Mouse (Mus musculus) left cerebral cortex, postnatal 36 days (tissue): Measurements from ENCODE around the gene Gclc. TPM values are rescaled to one million over a fixed set of nuclear protein-coding genes. Genes with fewer than 3 reads are reported as not detected.

Experiments
- DNase-seq, 2 experiments: peaks; one replicate each; pipeline ENCODE4 v3.0.0; 2021 to 2022; ENCODE audit warnings: low spot score in 2 of 2, mixed read lengths in 1 of 2
- intact Hi-C: fragments of 180-260 bp; cut with DNase I; formaldehyde crosslinking; loops from one replicate; pipeline ENCODE4 v1.15.1; 2025
- total RNA-seq, 2 experiments: library from RNA; stranded (reverse); gene quantifications; 2 replicates each; pipeline ENCODE4 v1.2.3; 2021

Gclc gene
- total RNA-seq, 2 experiments from 2014 or later: 43.3 to 44.6 TPM

- DNase-seq: no peak
- intact Hi-C loops: loop anchor here (5.0 kb wide), 2 partner anchors 120 to 180 kb away; no protein-coding TSS in a partner anchor
Observed at GRCm38 (mm10) chr9:77777622-77778021, 23.3 kb downstream of the Gclc start.

GRCm38 (mm10) chr9:77779711-77780110 is 25.4 kb downstream of the Gclc start:
- intact Hi-C loops: loop anchor here (5.0 kb wide), 2 partner anchors 122 to 182 kb away; no protein-coding TSS in a partner anchor
- no peak for DNase-seq

GRCm38 (mm10) chr9:77781453-77782163 is 27.3 kb downstream of the Gclc start:
- intact Hi-C loops: no loop called here
- DNase-seq: no peak

GRCm38 (mm10) chr9:77782201-77782600 is 27.9 kb downstream of the Gclc start:
- DNase-seq: no peak
- intact Hi-C loops: no loop called here

GRCm38 (mm10) chr9:77783006-77783405 is 28.7 kb downstream of the Gclc start:
- DNase-seq: no peak
- intact Hi-C loops: no loop called here

DNA sequence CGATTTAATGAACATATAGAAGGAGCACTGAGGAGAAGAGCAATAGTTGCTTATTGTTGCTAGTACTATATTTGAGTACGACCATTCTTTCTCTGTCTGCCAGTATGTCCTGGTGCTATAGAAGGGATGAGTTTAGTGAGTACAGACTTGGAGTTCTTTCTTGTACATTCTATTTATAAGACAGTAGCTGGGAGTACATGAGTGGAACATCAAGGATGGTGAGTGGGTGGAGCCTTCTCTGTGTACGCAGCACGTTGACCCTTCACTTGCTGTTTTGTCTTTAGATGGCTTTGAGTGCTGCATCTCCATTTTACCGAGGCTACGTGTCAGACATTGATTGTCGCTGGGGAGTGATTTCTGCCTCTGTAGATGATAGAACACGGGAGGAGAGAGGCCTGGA is 31.1 kb downstream of the Gclc start:
- intact Hi-C loops: no loop called here
- no peak for DNase-seq

DNA sequence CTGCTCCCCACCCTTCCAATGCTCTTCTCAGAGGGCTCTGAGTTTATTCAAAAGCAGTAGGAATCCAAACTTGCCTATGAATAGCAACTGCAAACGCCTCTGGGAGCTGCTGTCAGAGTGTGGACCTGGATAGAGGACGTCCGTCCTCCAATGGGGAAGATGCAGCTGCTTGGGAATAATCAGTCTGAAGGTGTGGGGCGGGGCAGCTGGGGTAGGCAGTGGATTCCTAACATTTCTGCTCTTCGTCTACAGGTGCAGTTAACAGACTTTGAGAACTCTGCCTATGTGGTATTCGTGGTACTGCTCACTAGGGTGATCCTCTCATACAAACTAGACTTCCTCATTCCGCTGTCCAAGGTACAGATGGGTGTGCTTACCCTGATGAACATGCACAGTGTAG is 33.6 kb downstream of the Gclc start:
- intact Hi-C loops: no loop called here
- DNase-seq: no peak

DNA sequence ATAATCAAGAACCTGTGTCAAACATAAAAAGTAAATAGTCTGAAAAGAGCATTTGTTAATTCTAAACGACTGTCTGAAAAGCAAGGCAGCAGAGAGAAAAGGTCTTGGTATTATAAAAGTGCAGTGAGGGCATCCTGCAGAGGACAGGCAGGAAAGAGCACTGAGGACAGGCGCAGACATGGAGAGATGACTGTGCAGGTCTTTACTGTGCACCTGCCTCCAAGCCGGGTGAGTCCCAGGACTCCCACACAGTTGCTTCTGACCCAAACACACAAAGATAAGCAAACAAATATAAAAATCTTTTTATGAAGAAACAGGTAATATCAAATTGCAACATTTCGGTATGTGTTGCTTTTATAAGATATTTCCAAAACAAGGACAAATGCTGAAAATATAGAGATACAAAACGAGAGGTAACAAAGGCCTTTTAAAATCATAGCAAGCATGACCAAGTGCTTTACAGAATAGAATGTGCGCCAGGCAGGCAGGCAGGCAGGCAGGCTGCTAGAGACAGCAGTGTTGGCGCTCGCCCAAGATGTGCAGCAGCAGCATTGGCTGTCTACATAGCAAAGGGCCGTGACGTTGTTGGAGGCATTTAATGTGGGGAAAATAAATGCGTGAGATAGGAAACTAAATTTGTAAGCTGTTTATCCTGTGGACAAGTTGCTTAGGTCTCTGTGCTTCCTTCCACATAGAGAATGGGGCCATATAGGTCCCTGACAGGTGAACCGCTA is 35.4 kb downstream of the Gclc start:
- intact Hi-C loops: no loop called here
- DNase-seq: no peak

- intact Hi-C loops: no loop called here
Observed at GRCm38 (mm10) chr9:77793838-77794237, 39.5 kb downstream of the Gclc start.

GRCm38 (mm10) chr9:77802461-77802860 is 48.1 kb downstream of the Gclc start:
- intact Hi-C loops: no loop called here
- no peak for DNase-seq

More at GRCm38 (mm10) chr9:77793838-77794237, 39.5 kb downstream of the Gclc start:
- no peak for DNase-seq

GRCm38 (mm10) chr9:77806426-77806825 is 52.1 kb downstream of the Gclc start:
- intact Hi-C loops: loop anchor here (1.0 to 5.0 kb wide), 3 partner anchors 106 to 219 kb away; no protein-coding TSS in a partner anchor
- no peak for DNase-seq

- DNase-seq: peak; percentile 62 to 79
- intact Hi-C loops: loop anchor here (1.0 to 5.0 kb wide), 3 partner anchors 105 to 218 kb away; no protein-coding TSS in a partner anchor
Observed at GRCm38 (mm10) chr9:77806842-77807668, 52.7 kb downstream of the Gclc start.

DNA sequence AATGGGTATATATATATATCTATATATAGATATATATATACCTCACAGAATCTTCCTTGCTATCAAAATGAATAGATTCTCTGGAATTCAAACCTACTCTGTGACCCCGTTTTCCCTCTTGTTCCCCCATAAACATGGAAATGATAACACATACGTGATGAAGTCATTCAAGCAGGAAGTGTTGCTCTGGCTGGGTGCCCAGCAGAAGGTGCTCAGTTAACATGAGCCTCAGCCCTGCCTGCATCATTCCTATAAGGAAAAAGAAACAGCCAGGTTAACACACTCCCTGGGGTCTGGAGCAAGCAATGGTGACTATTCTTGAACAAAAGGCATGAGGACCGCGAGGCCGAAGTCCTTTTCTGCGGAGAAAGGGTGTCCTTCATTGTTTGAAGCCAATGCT is 54.1 kb downstream of the Gclc start:
- intact Hi-C loops: loop anchor here (5.0 kb wide), 2 partner anchors 104 to 199 kb away; no protein-coding TSS in a partner anchor
- DNase-seq: no peak

- DNase-seq: no peak
- intact Hi-C loops: no loop called here
Observed at GRCm38 (mm10) chr9:77818858-77819257, 64.5 kb downstream of the Gclc start.

- no peak for DNase-seq
- intact Hi-C loops: no loop called here
Observed at GRCm38 (mm10) chr9:77819318-77819717, 65.0 kb downstream of the Gclc start.

DNA sequence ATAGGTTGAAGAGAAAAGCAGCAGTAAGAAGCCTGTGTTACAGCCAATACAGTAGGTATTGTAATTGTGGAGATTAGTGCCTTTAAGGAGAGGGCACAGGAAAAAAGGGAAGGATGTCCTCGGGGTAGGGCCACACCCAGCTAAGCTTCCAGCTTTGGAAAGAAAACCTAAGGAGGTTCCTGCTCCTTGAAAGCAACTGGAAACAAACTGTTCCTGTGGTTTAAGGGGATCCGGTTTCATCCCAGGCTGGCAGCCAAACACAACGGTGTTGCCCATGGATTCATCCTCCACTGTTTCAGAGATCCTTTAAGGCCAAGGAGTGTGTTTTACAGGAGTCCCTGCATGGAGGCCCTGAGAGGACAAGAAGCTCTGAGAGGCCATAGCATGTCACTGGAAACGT is 66.5 kb downstream of the Gclc start:
- intact Hi-C loops: no loop called here
- no peak for DNase-seq

- intact Hi-C loops: no loop called here
- DNase-seq: no peak
Observed at GRCm38 (mm10) chr9:77825380-77825961, 71.1 kb downstream of the Gclc start.

DNA sequence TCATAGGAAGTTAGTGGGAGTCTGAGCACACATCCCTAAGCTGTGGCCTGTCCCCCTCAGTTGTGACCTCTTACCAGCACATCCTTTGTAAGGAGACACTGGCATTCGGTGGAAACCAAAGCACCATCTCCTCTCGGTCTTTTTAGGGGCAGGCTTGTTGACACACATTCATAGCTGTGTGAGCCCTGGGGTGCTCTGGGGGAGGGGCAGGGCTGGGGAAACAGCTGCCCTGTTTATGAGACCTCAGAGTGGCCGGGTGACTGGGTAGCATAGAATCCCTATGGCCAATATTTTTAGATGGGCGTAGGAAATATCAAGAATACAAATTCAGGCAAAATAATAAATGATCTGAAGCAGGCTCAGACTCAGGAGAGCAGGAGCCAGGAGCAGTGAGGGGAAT is 71.9 kb downstream of the Gclc start:
- DNase-seq: no peak
- intact Hi-C loops: no loop called here

DNA sequence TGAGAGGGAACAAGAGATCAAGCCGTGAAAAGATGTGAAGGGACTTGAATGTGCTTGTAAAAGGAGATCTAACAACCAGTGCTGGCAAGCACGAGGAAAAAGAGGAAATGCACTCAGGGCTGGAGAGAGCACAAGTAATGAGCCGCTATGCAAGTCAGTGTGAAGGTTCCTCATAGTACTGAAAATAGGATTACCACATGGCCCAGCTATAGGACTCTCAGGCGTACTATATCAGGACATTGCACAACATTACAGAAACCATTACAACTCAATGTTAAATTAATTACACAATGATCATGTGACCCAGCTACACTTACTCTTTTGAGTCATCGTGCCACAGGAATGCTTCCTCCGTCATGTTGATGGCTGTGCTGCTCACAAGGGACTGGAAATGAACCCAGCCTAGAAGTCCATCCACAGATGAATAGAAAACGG is 74.2 kb downstream of the Gclc start:
- intact Hi-C loops: no loop called here
- DNase-seq: no peak
